Mouse (Mus musculus): ENCODE data around the gene Add3. TPM values are rescaled to one million over a fixed set of nuclear protein-coding genes. Genes with fewer than 3 reads are reported as not detected.

The Add3 gene
- polyA plus RNA-seq, 1 experiment from 2014 or later: 40.2 TPM

GRCm38 (mm10) chr19:53188724-53189220 lies 48.5 kb downstream of the Add3 start:
- no peak for ATAC-seq (ENCODE audit: low FRiP score)
- Histone ChIP-seq H3K4me1 (0 out of 2 replicates have a peak, but pooled peaks cover 4% of the 10 kb centered on the region), H3K4me3 (replicated peaks) (no peak overlapping the region), H3K9me3 (replicated peaks) (no peaks in the 10 kb centered on the region), H3K36me3 (no peaks in the 10 kb centered on the region), H3K27me3 (replicated peaks) (no peaks in the 10 kb centered on the region), H3K9ac (replicated peaks) (no peak overlapping the region), H3K27ac (replicated peaks) (no peak overlapping the region), H3K4me2 (no peak overlapping the region)
- WGBS: 86% methylated on average over 5 of the region's 5 CpGs

- no peak for ATAC-seq (ENCODE audit: low FRiP score)
- 90% methylated on average over 3 of the region's 3 CpGs for WGBS
- H3K4me3 ChIP-seq (replicated peaks): no peak overlapping the region
These were observed 49.5 kb downstream of the Add3 start for GRCm38 (mm10) chr19:53189736-53190135.

DNA sequence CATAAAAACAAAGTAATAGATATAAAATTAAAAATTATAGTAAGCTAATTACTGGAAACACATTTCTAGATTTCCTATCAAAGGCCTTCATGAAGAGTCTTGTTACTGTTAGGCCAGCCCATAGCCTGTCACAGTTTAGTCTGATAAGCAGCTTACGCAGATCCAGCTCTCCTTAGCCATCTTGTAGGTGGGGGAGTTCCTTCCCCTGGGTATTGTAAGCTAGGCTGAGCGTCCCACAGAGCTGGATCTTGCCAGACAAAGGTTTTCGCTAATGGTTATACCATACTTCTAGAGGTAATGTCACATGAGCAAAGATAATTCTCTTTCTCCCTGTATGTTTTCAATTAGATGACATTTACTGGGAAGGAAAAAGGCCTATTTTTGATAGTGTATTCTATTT lies 50.0 kb downstream of the Add3 start:
- 91% methylated on average over 3 of the region's 3 CpGs for WGBS
- ATAC-seq (ENCODE audit: low FRiP score): no peak
- Histone ChIP-seq H3K9me3 (replicated peaks) (no peaks in the 10 kb centered on the region), H3K27me3 (replicated peaks) (no peaks in the 10 kb centered on the region), H3K4me3 (replicated peaks) (no peak overlapping the region), H3K4me1 (peaks cover 10% of the 10 kb centered on the region; the same call in 1 of the 2 replicates), H3K4me2 (no peak overlapping the region), H3K27ac (replicated peaks) (no peak overlapping the region), H3K36me3 (no peaks in the 10 kb centered on the region), H3K9ac (replicated peaks) (no peak overlapping the region)

More at GRCm38 (mm10) chr19:53189736-53190135, 49.5 kb downstream of the Add3 start:
- H3K36me3 ChIP-seq: no peaks in the 10 kb centered on the region
- H3K4me1 ChIP-seq: peaks cover 10% of the 10 kb centered on the region; the same call in 1 of the 2 replicates
- H3K27ac ChIP-seq (replicated peaks): no peak overlapping the region
- no peaks in the 10 kb centered on the region for H3K27me3 ChIP-seq (replicated peaks)
- H3K9ac ChIP-seq (replicated peaks): no peak overlapping the region
- no peaks in the 10 kb centered on the region for H3K9me3 ChIP-seq (replicated peaks)
- H3K4me2 ChIP-seq: no peak overlapping the region

DNA sequence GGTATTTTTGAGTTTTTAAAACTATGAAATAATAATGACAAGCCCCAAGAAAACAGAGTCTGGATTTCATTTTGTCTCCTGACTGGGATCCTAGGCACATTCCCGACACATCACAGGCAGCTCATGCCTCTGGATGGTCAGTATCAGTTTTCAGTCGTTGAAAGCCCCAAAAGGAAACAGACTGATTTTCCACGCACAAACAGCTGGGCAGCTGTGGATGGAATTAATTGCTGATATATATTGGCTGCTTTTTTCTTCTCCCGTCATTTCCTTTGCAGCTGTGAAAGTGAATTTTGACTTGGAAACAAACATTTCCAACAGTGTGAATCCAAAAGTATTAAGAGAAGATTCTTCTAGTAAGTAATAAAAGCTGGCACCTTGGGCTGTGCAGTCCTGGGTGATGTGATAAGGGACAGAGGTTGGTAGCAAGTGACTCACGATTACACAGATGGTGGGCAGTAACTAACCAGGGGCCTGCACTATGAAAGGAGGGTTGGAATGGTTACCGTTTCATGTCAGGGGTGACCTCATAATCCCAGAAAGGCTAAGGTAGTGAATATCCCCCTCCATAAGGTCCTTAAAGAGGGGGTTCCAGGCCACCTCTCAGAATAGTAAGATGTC lies 51.7 kb downstream of the Add3 start:
- 82% methylated on average over 6 of the region's 6 CpGs for WGBS
- no peak overlapping the region for H3K27ac ChIP-seq (replicated peaks)

DNA sequence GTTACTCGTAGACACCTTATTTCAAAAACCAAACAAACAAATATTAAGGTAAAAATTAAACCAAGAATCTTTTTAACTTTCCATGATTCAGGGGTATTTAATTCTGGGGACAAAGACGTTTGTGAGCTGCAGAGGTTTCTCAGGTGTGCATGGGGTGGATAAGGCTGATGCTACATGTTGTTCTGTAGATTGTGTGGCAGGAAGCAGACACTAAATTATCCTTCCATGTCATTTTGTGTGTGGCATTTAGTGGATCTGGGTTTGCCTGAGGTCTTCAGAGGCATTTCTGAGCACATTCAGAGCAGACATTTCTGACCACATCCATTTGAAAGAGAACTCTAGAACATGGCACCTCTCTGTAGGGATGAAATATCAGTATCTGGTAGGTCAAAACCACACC lies 52.9 kb downstream of the Add3 start:
- no peak overlapping the region for H3K4me3 ChIP-seq (replicated peaks)
- 97% methylated on average over 2 of the region's 2 CpGs for WGBS
- ATAC-seq (ENCODE audit: low FRiP score): no peak
- peaks cover 6% of the 10 kb centered on the region; the same call in 1 of the 2 replicates for H3K4me1 ChIP-seq
- H3K36me3 ChIP-seq: no peaks in the 10 kb centered on the region
- no peak overlapping the region for H3K4me2 ChIP-seq
- H3K9me3 ChIP-seq (replicated peaks): no peaks in the 10 kb centered on the region
- H3K9ac ChIP-seq (replicated peaks): no peak overlapping the region
- no peaks in the 10 kb centered on the region for H3K27me3 ChIP-seq (replicated peaks)
- H3K27ac ChIP-seq (replicated peaks): no peak overlapping the region

More for the DNA sequence above, 51.7 kb downstream of the Add3 start:
- Histone ChIP-seq H3K27me3 (replicated peaks) (no peaks in the 10 kb centered on the region), H3K4me3 (replicated peaks) (no peak overlapping the region), H3K4me1 (peaks cover 10% of the 10 kb centered on the region; the same call in 1 of the 2 replicates), H3K36me3 (no peaks in the 10 kb centered on the region), H3K4me2 (no peak overlapping the region), H3K9me3 (replicated peaks) (no peaks in the 10 kb centered on the region), H3K9ac (replicated peaks) (no peak overlapping the region)
- no peak for ATAC-seq (ENCODE audit: low FRiP score)

DNA sequence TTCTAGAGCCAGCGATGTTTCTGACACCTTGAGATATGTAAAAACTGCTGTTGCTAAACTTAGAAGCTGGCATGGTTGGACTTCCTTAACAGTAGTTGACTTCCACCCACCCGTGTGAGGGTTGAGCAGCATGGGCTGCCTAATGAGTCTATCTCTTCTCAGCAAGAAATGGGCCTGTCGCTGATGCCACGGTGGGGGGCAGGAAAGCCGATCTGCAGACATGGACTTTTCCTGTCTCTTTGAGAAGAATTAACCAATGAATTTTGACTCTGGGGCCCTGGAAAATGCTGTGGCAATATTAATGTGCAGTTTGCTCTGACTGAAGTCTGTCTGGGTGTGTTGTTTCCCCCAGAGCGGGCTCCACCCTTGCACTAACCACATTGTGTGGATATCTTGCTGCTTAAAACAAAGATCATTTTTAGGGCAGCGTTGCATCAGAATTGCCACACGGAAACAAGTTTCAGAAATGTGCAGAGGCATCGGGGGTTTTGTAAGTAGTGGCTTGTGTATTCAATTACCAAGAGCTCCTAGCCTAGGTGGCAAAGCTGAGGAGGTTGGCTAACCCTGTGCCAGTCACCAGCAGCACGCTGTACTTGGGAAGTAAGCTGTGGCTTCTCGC lies 53.8 kb downstream of the Add3 start:
- no peak for ATAC-seq (ENCODE audit: low FRiP score)
- H3K9me3 ChIP-seq (replicated peaks): no peaks in the 10 kb centered on the region
- H3K27ac ChIP-seq (replicated peaks): no peak overlapping the region
- no peaks in the 10 kb centered on the region for H3K27me3 ChIP-seq (replicated peaks)
- H3K4me2 ChIP-seq: no peak overlapping the region
- H3K4me1 ChIP-seq: peaks cover 6% of the 10 kb centered on the region; the same call in 1 of the 2 replicates
- 69% methylated on average over 11 of the region's 11 CpGs for WGBS
- H3K9ac ChIP-seq (replicated peaks): no peak overlapping the region
- no peak overlapping the region for H3K4me3 ChIP-seq (replicated peaks)
- H3K36me3 ChIP-seq: no peaks in the 10 kb centered on the region

- Histone ChIP-seq H3K4me1 (peaks cover 6% of the 10 kb centered on the region; the same call in 1 of the 2 replicates), H3K27me3 (replicated peaks) (no peaks in the 10 kb centered on the region), H3K27ac (replicated peaks) (no peak overlapping the region), H3K36me3 (no peaks in the 10 kb centered on the region), H3K9me3 (replicated peaks) (no peaks in the 10 kb centered on the region), H3K4me2 (no peak overlapping the region), H3K9ac (replicated peaks) (no peak overlapping the region), H3K4me3 (replicated peaks) (no peak overlapping the region)
- ATAC-seq (ENCODE audit: low FRiP score): no peak
- WGBS: 41% methylated on average over 9 of the region's 9 CpGs
These were observed 54.7 kb downstream of the Add3 start for GRCm38 (mm10) chr19:53194751-53195520.

DNA sequence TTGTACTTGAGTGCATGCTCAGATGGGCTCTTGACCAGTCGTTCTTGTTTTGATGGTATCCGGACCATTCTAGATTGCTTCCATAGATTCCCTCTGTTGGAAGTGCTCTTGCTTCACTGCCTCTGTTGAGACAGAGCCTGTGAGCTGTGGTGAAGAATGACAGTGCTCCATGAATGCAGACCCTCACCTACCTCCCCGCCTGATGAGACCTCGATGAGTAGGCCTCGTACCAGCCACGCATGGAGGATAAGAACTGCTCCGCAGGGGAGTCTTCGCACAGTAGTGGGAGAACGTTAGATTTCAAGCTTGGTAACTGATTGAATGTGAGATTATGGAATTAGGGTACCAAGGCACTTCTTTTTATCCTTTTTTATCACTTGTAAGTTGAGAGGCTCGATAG lies 56.7 kb downstream of the Add3 start:
- H3K36me3 ChIP-seq: no peaks in the 10 kb centered on the region
- no peak overlapping the region for H3K9ac ChIP-seq (replicated peaks)
- H3K4me3 ChIP-seq (replicated peaks): no peak overlapping the region
- H3K4me1 ChIP-seq: peaks cover 6% of the 10 kb centered on the region; the same call in 1 of the 2 replicates
- H3K27me3 ChIP-seq (replicated peaks): no peaks in the 10 kb centered on the region
- WGBS: 92% methylated on average over 10 of the region's 10 CpGs
- no peak for ATAC-seq (ENCODE audit: low FRiP score)
- H3K4me2 ChIP-seq: no peak overlapping the region
- H3K27ac ChIP-seq (replicated peaks): no peak overlapping the region
- no peaks in the 10 kb centered on the region for H3K9me3 ChIP-seq (replicated peaks)

DNA sequence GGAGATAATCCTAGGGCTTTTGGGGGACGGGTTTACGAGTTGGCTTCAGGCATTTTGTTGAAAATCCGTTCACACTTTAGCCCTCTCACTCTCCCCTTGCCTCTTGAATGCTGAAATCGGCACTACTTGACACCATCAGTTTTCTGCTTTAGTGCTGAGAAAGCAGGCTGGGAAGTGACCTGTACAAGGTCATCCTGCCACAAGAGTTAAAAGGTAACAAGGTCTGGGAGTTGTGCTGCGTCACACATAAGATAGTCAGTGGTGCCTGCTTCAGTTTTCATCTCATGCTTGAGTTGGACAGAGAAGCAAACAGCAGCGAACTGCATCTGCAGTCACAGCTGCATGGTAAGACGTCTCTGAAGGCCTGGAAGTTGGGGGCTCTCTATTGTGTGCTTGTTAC lies 57.5 kb downstream of the Add3 start:
- ATAC-seq (ENCODE audit: low FRiP score): no peak
- 80% methylated on average over 7 of the region's 7 CpGs for WGBS
- Histone ChIP-seq H3K4me2 (no peak overlapping the region), H3K36me3 (no peaks in the 10 kb centered on the region), H3K27me3 (replicated peaks) (no peaks in the 10 kb centered on the region), H3K4me1 (peaks cover 6% of the 10 kb centered on the region; the same call in 1 of the 2 replicates), H3K27ac (replicated peaks) (no peak overlapping the region), H3K9ac (replicated peaks) (no peak overlapping the region), H3K9me3 (replicated peaks) (no peaks in the 10 kb centered on the region), H3K4me3 (replicated peaks) (no peak overlapping the region)

DNA sequence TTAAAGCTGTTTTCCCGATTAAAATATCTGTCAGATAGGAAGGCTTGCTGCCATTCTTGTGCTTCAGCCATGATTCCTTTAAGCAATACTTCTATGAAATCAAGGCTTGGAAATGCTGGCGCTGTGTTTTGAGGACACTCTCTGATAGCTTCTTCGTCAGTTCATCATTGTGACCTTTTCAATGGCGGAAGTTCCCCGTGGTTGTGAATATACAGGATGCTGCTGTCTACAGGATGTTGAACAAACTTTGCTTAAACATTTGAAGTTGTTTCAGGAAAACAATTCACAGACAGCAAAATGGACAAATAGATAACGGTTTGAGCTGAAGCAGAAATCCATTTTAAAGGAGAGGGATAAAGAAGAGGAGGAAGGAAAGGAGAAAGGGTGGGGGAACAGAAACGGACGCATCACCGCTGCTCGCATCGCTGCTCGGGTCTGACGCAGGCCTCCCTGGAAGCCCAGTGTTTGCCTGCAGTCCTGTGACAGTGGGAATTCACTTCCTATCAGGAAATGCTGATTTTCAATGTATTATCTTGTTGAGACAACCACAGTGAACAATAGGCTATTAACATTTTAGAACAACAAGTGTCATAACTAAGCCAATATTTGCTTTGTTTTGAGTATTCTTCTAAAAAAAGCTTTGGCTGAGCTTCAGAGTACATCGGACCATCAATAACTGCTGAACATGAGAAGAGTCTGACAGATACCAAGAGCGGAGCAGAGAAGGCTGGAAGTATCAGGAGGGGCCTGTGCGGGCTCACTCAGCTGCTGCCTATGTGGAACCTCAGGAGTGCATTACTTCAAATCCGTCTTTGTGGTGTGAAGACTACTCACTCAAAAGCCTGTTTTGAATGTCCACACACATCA lies 58.7 kb downstream of the Add3 start:
- no peaks in the 10 kb centered on the region for H3K27me3 ChIP-seq (replicated peaks)
- 86% methylated on average over 17 of the region's 17 CpGs for WGBS
- H3K27ac ChIP-seq (replicated peaks): no peak overlapping the region
- no peak overlapping the region for H3K4me3 ChIP-seq (replicated peaks)
- H3K4me2 ChIP-seq: no peak overlapping the region
- H3K9me3 ChIP-seq (replicated peaks): no peaks in the 10 kb centered on the region
- no peak overlapping the region for H3K9ac ChIP-seq (replicated peaks)
- ATAC-seq (ENCODE audit: low FRiP score): no peak
- H3K36me3 ChIP-seq: no peaks in the 10 kb centered on the region
- H3K4me1 ChIP-seq: peaks cover 5% of the 10 kb centered on the region; the same call in 1 of the 2 replicates

DNA sequence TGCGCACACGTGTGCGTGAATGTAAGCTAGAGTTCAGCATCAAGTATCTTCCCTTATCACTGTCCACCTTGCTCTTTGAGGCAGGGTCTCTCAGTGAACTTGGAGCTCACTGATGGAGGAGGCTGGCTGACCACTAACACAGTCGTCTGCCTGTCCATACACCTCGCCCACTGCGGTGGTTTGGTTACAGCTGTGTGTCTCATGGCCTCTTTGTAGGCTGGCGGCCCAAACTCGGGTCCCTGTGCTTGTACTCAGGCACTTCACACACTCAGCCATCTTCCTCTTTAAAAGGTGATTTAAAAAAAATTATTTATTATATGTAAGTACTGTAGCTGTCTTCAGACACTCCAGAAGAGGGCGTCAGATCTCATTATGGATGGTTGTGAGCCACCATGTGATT lies 59.5 kb downstream of the Add3 start:
- 94% methylated on average over 9 of the region's 9 CpGs for WGBS
- Histone ChIP-seq H3K4me1 (no peaks in the 10 kb centered on the region), H3K9ac (replicated peaks) (no peak overlapping the region), H3K36me3 (no peaks in the 10 kb centered on the region), H3K27ac (replicated peaks) (no peak overlapping the region), H3K27me3 (replicated peaks) (no peaks in the 10 kb centered on the region), H3K9me3 (replicated peaks) (no peaks in the 10 kb centered on the region), H3K4me2 (no peak overlapping the region), H3K4me3 (replicated peaks) (no peak overlapping the region)
- ATAC-seq (ENCODE audit: low FRiP score): no peak

All from neural tube, embryonic 15.5 days (tissue).